Comparison of ENCODE assay signal across 9 mouse cellular contexts in genomic region chr9:110873681-110874659, GRCm38 (mm10). TPM values are rescaled to one million over a fixed set of nuclear protein-coding genes. Genes with fewer than 3 reads are reported as not detected.
DNase-seq lines count a peak whose midpoint lies in the region; ATAC-seq and TF ChIP-seq lines count a peak whose summit lies in the region.
"Had no signal": no experiment of that assay in that cellular context is flagged by ENCODE, and none has a peak within 500 bp of the region (broad histone marks: within the 10 kb centered on the region; RNA-seq: fewer than 3 reads in every experiment).

No protein-coding gene starts in this region.

- WGBS in forebrain, embryonic 16.5 days: 8% methylated on average over 40 of the region's 40 CpGs
- 8% methylated on average over 40 of the region's 40 CpGs for WGBS in neural tube, embryonic 12.5 days

- H3K9ac ChIP-seq in forebrain, embryonic 16.5 days (replicated peaks; ENCODE audit: low read depth, low read length): peak overlapping the region; percentile 55
- H3K9ac ChIP-seq in neural tube, embryonic 12.5 days: 0 out of 2 replicates have a peak overlapping the region, but pooled peaks have one; percentile 33

- H3K36me3 ChIP-seq in forebrain, embryonic 16.5 days (ENCODE audit: control insufficient read depth, insufficient read depth): no peaks in the 10 kb centered on the region
- no peaks in the 10 kb centered on the region for H3K36me3 ChIP-seq in neural tube, embryonic 12.5 days

- H3K27me3 ChIP-seq in forebrain, embryonic 16.5 days (replicated peaks; ENCODE audit: control insufficient read depth, insufficient read depth, low read length): peaks cover 6% of the 10 kb centered on the region
- peaks cover 37% of the 10 kb centered on the region for H3K27me3 ChIP-seq in neural tube, embryonic 12.5 days (replicated peaks)

- peak overlapping the region; percentile 42 for H3K4me3 ChIP-seq in layer of hippocampus, adult 2 months
- H3K4me3 ChIP-seq in forebrain, embryonic 16.5 days (replicated peaks; ENCODE audit: low read length): peak overlapping the region; percentile 34
- H3K4me3 ChIP-seq in neural tube, embryonic 12.5 days: peak overlapping the region; percentile 25

- peak; percentile 67 for ATAC-seq in forebrain, embryonic 16.5 days
- peak; percentile 80 for ATAC-seq in neural tube, embryonic 12.5 days (ENCODE audit: low FRiP score, low read depth)

- H3K27ac ChIP-seq in layer of hippocampus, adult 2 months: peak overlapping the region; percentile 32; the same call in 1 of the 2 replicates
- no peak overlapping the region for H3K27ac ChIP-seq in forebrain, embryonic 16.5 days (ENCODE audit: low read length)
- no peak overlapping the region for H3K27ac ChIP-seq in neural tube, embryonic 12.5 days

- no peak for DNase-seq in layer of hippocampus, adult 2 months (ENCODE audit: low spot score in 2 of 2)
- DNase-seq in layer of hippocampus, adult 18-20 months (ENCODE audit: low spot score in 2 of 2): no peak
- peak; percentile 52 for DNase-seq in adrenal gland, postnatal 25 days
- peak; percentile 84 for DNase-seq in kidney, postnatal 14 days
- DNase-seq in natural killer cell, adult 2 months (ENCODE audit: low spot score in 2 of 2): no peak
- no peak for DNase-seq in ovary, postnatal 10 days (ENCODE audit: low spot score)

- H3K4me1 ChIP-seq in forebrain, embryonic 16.5 days (replicated peaks; ENCODE audit: control insufficient read depth, insufficient read depth, low read length): peaks cover 19% of the 10 kb centered on the region
- H3K4me1 ChIP-seq in neural tube, embryonic 12.5 days: peaks cover 22% of the 10 kb centered on the region

- H3K4me2 ChIP-seq in forebrain, embryonic 16.5 days (ENCODE audit: low read length): peak overlapping the region; percentile 50
- peak overlapping the region; percentile 57 for H3K4me2 ChIP-seq in neural tube, embryonic 12.5 days (replicated peaks)

- no peaks in the 10 kb centered on the region for H3K9me3 ChIP-seq in forebrain, embryonic 16.5 days (ENCODE audit: control insufficient read depth, low read length)
- no peaks in the 10 kb centered on the region for H3K9me3 ChIP-seq in neural tube, embryonic 12.5 days

- TF ChIP-seq CTCF in layer of hippocampus, adult 2 months (conservative IDR thresholded peaks at IDR 0.05): peak; percentile 40

RNA-seq across cellular contexts. Expression of gene Als2cl, which starts 5.7 kb away (rescaled TPM):
- 10 to 100 TPM in 1 of 2 experiments, 1 to 10 TPM in 1; 9.1 to 14.6 TPM for total RNA-seq in layer of hippocampus, adult 2 months (2021)
- 1 to 10 TPM; 7.7 to 8.4 TPM for total RNA-seq in layer of hippocampus, adult 18-20 months (2021)
- 19.7 and 22.1 TPM in 2 replicates for total RNA-seq in adrenal gland, postnatal 25 days (2021)
- polyA plus RNA-seq in forebrain, embryonic 16.5 days (2015; fragmentation: Nextera tagmentation; extraction: Ambion mirVana): 0.65 and 1.1 TPM in 2 replicates
- 1.00 and 1.2 TPM in 2 replicates for polyA plus RNA-seq in neural tube, embryonic 12.5 days (2016; fragmentation: Nextera tagmentation; extraction: Ambion mirVana)

RNA-seq across cellular contexts. Expression of gene Tmie, which starts 5.9 kb away (rescaled TPM):
- 1 to 10 TPM; 1.9 to 2.0 TPM for total RNA-seq in layer of hippocampus, adult 2 months (2021)
- total RNA-seq in layer of hippocampus, adult 18-20 months (2021): 1 to 10 TPM; 1.7 to 1.9 TPM
- 2.0 and 2.3 TPM in 2 replicates for total RNA-seq in adrenal gland, postnatal 25 days (2021)
- 0.86 and 1.8 TPM in 2 replicates for polyA plus RNA-seq in forebrain, embryonic 16.5 days (2015; fragmentation: Nextera tagmentation; extraction: Ambion mirVana)
- polyA plus RNA-seq in neural tube, embryonic 12.5 days (2016; fragmentation: Nextera tagmentation; extraction: Ambion mirVana): 0.70 and 1.1 TPM in 2 replicates

RNA-seq across cellular contexts. Expression of gene Prss50, which starts 16.2 kb away (rescaled TPM):
- under 1 TPM; 0.32 to 0.51 TPM for total RNA-seq in layer of hippocampus, adult 2 months (2021)
- 1 to 10 TPM; 1.6 to 2.1 TPM for total RNA-seq in layer of hippocampus, adult 18-20 months (2021)
- not detected in 2 replicates for total RNA-seq in adrenal gland, postnatal 25 days (2021)
- polyA plus RNA-seq in forebrain, embryonic 16.5 days (2015; fragmentation: Nextera tagmentation; extraction: Ambion mirVana): 0.14 TPM in 1 of 2 replicates, not detected in the other
- 0.28 TPM in 1 of 2 replicates, not detected in the other for polyA plus RNA-seq in neural tube, embryonic 12.5 days (2016; fragmentation: Nextera tagmentation; extraction: Ambion mirVana)

RNA-seq across cellular contexts. Expression of gene Prss46, which starts 29.7 kb away (rescaled TPM):
- total RNA-seq in layer of hippocampus, adult 2 months (2021): not detected
- total RNA-seq in layer of hippocampus, adult 18-20 months (2021): not detected
- not detected in 2 replicates for total RNA-seq in adrenal gland, postnatal 25 days (2021)
- not detected in 2 replicates for polyA plus RNA-seq in forebrain, embryonic 16.5 days (2015; fragmentation: Nextera tagmentation; extraction: Ambion mirVana)
- polyA plus RNA-seq in neural tube, embryonic 12.5 days (2016; fragmentation: Nextera tagmentation; extraction: Ambion mirVana): not detected in 2 replicates
- total RNA-seq: left cerebral cortex, adult 8-10 months had no signal

RNA-seq across cellular contexts. Expression of gene Prss45, which starts 39.6 kb away (rescaled TPM):
- total RNA-seq in layer of hippocampus, adult 2 months (2021): under 1 TPM in 1 of 2 experiments, not detected in 1; 0.51 TPM
- under 1 TPM in 1 of 2 experiments, not detected in 1; 0.35 TPM for total RNA-seq in layer of hippocampus, adult 18-20 months (2021)
- not detected in 2 replicates for total RNA-seq in adrenal gland, postnatal 25 days (2021)
- not detected in 2 replicates for polyA plus RNA-seq in forebrain, embryonic 16.5 days (2015; fragmentation: Nextera tagmentation; extraction: Ambion mirVana)
- not detected in 2 replicates for polyA plus RNA-seq in neural tube, embryonic 12.5 days (2016; fragmentation: Nextera tagmentation; extraction: Ambion mirVana)

Comparison
In these comparisons a context has a peak if more than half of its experiments do, and no peak if none do; other contexts are left out.
1. DNase-seq: peak in adrenal gland, postnatal 25 days (single experiment) and kidney, postnatal 14 days (single experiment); none in layer of hippocampus, adult 2 months (0 of 2), layer of hippocampus, adult 18-20 months (0 of 2), natural killer cell, adult 2 months (0 of 2) and ovary, postnatal 10 days (single experiment).
2. Peak in every context shown above with its lines, with median percentiles within 50 percentile points of each other: H3K4me3 ChIP-seq.